Mouse (Mus musculus) liver, embryonic 16.5 days (tissue): Measurements from ENCODE around the gene Fbxo11. TPM values are rescaled to one million over a fixed set of nuclear protein-coding genes. Genes with fewer than 3 reads are reported as not detected.

Source experiments
- polyA plus RNA-seq: library from polyadenylated mRNA; unstranded; fragments of >200 nt; fragmentation: Nextera tagmentation; extraction: Ambion mirVana; gene quantifications from 2 replicates; pipeline ENCODE4 v1.2.1, GENCODE M21; 2015

Fbxo11 gene
- polyA plus RNA-seq, 1 experiment from 2014 or later, result 2.6 TPM

Other genes with a start within 250 kb of the Fbxo11 start
- gene Rpl36-ps4, start 144.3 kb downstream of the Fbxo11 start, polyA plus RNA-seq, result not detected in 2 replicates
- 20.3 and 21.8 TPM in 2 replicates for gene Msh6, start 90.2 kb downstream of the Fbxo11 start, polyA plus RNA-seq